20 mouse cellular contexts compared by ENCODE assay signal in the genomic region with DNA sequence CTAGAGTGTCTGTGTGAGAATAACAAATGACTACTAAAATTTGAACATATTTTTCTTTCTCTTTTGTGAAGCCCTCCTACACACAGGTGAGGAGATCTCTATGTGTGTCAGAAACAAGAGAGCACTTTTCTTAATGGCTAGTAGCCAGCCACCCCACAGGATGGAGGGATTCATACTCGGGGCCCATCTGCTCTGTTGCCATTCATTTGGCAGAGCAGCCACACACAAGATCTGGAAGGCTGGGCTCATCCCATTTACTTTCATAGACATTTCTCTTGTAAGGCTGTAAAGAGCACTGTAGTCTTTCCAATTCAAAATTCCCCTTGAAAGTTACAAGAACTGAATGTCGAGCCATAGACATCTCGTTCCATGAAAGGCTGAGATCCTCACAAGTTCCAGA.
DNase-seq lines count a peak whose midpoint lies in the region; ATAC-seq lines count a peak whose summit lies in the region.
"Had no signal": no experiment of that assay in that cellular context is flagged by ENCODE, and none has a peak within 500 bp of the region (broad histone marks: within the 10 kb centered on the region; RNA-seq: fewer than 3 reads in every experiment).

No protein-coding gene starts in this region.

- no peak overlapping the region for H3K4me2 ChIP-seq in forebrain, embryonic 14.5 days (ENCODE audit: low read length)
- H3K4me2 ChIP-seq: embryonic facial prominence, embryonic 13.5 days; hindbrain, embryonic 12.5 days; intestine, embryonic 15.5 days; kidney, embryonic 15.5 days; lung, embryonic 15.5 days had no signal

- H3K4me1 ChIP-seq in forebrain, embryonic 14.5 days (ENCODE audit: control insufficient read depth, insufficient read depth, low read length), result no peaks in the 10 kb centered on the region
- no peaks in the 10 kb centered on the region for H3K4me1 ChIP-seq in forebrain, embryonic 10.5 days
- H3K4me1 ChIP-seq: embryonic facial prominence, embryonic 13.5 days; hindbrain, embryonic 12.5 days; intestine, embryonic 15.5 days; kidney, embryonic 15.5 days; lung, embryonic 15.5 days had no signal

- H3K27me3 ChIP-seq in forebrain, embryonic 14.5 days (replicated peaks; ENCODE audit: control insufficient read depth, insufficient read depth, low read length), result no peaks in the 10 kb centered on the region
- no peaks in the 10 kb centered on the region for H3K27me3 ChIP-seq in forebrain, embryonic 10.5 days (ENCODE audit: poor library complexity, severe bottlenecking)
- H3K27me3 ChIP-seq: embryonic facial prominence, embryonic 13.5 days; hindbrain, embryonic 12.5 days; intestine, embryonic 15.5 days; kidney, embryonic 15.5 days; lung, embryonic 15.5 days had no signal

- peak; percentile 79 for ATAC-seq in forebrain, embryonic 14.5 days
- ATAC-seq: CD4-positive, CD25-positive, alpha-beta regulatory T cell, adult 4 months; intestine, embryonic 15.5 days; Patski had no signal

- no peaks in the 10 kb centered on the region for H3K36me3 ChIP-seq in forebrain, embryonic 14.5 days (ENCODE audit: control insufficient read depth, insufficient read depth, low read length)
- H3K36me3 ChIP-seq in forebrain, embryonic 10.5 days (replicated peaks), result no peaks in the 10 kb centered on the region
- H3K36me3 ChIP-seq: embryonic facial prominence, embryonic 13.5 days; hindbrain, embryonic 12.5 days; intestine, embryonic 15.5 days; kidney, embryonic 15.5 days; lung, embryonic 15.5 days had no signal

- WGBS in forebrain, embryonic 14.5 days, result 67% methylated on average over 3 of the region's 3 CpGs
- 84% methylated on average over 3 of the region's 3 CpGs for WGBS in forebrain, embryonic 10.5 days

- H3K4me3 ChIP-seq in forebrain, embryonic 14.5 days (ENCODE audit: low read depth, low read length), result no peak overlapping the region
- no peak overlapping the region for H3K4me3 ChIP-seq in forebrain, embryonic 10.5 days
- H3K4me3 ChIP-seq: embryonic facial prominence, embryonic 13.5 days; hindbrain, embryonic 12.5 days; intestine, embryonic 15.5 days; kidney, embryonic 15.5 days; lung, embryonic 15.5 days had no signal

- no peaks in the 10 kb centered on the region for H3K9me3 ChIP-seq in forebrain, embryonic 14.5 days (replicated peaks; ENCODE audit: control insufficient read depth, low read length)
- no peaks in the 10 kb centered on the region for H3K9me3 ChIP-seq in forebrain, embryonic 10.5 days
- H3K9me3 ChIP-seq: embryonic facial prominence, embryonic 13.5 days; hindbrain, embryonic 12.5 days; intestine, embryonic 15.5 days; kidney, embryonic 15.5 days; lung, embryonic 15.5 days had no signal

- H3K9ac ChIP-seq in forebrain, embryonic 14.5 days (ENCODE audit: low read length), result no peak overlapping the region
- H3K9ac ChIP-seq: embryonic facial prominence, embryonic 13.5 days; hindbrain, embryonic 12.5 days; intestine, embryonic 15.5 days; kidney, embryonic 15.5 days; liver, embryonic 14.5 days; lung, embryonic 15.5 days had no signal

- no peak overlapping the region for H3K27ac ChIP-seq in forebrain, embryonic 14.5 days (ENCODE audit: low read depth, low read length)
- no peak overlapping the region for H3K27ac ChIP-seq in forebrain, embryonic 10.5 days
- H3K27ac ChIP-seq: embryonic facial prominence, embryonic 13.5 days; hindbrain, embryonic 12.5 days; intestine, embryonic 15.5 days; kidney, embryonic 15.5 days; liver, embryonic 14.5 days; lung, embryonic 15.5 days had no signal

- peak; percentile 67 for DNase-seq in forebrain, embryonic 14.5 days (ENCODE audit: low spot score)
- DNase-seq in forebrain, embryonic 10.5 days (ENCODE audit: extremely low spot score, low spot score), result no peak
- DNase-seq in brain, adult 2 months (ENCODE audit: low read depth, low spot score), result peak; percentile 84
- DNase-seq in cerebellum, adult 18-20 months, result peak; percentile 64 to 67
- peak; percentile 73 to 85 for DNase-seq in cerebellum, postnatal 25 days
- no peak for DNase-seq in adrenal gland, postnatal 14 days
- DNase-seq in heart, postnatal 4 days, result no peak
- DNase-seq: adrenal gland, postnatal 10 days; gastrocnemius, postnatal 36 days; lung, postnatal 4 days; retina, postnatal 1 day; thymus, postnatal 14 days had no signal

Comparison
In these comparisons a context has a peak if more than half of its experiments do, and no peak if none do; other contexts are left out.
1. DNase-seq: peak in forebrain, embryonic 14.5 days (single experiment), brain, adult 2 months (single experiment), cerebellum, adult 18-20 months (2 of 2) and cerebellum, postnatal 25 days (2 of 2); none in forebrain, embryonic 10.5 days (single experiment), adrenal gland, postnatal 14 days (single experiment) and heart, postnatal 4 days (single experiment).